Comparison of ENCODE assay signal across 10 mouse cellular contexts in the genomic region with DNA sequence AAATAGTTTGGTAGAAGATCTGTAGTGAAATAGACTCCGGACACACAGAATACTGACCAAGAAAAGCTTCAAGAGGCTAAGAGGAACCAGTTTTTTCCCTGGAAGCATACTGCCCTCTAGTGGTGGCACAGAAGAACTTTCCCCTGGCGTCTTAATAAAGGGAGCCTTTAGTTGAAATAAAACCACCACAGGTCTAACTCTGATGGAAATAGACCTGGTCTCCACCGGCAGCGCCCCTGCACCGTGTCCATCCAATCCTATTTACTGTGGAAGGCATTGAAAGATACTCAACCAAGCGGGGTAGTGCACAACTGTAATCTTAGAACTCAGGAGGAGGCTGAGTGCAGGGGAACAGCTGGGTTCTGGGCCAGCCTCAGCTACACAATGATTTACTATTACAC. TPM values are rescaled to one million over a fixed set of nuclear protein-coding genes. Genes with fewer than 3 reads are reported as not detected.
DNase-seq lines count a peak whose midpoint lies in the region; ATAC-seq and TF ChIP-seq lines count a peak whose summit lies in the region.
"Had no signal": no experiment of that assay in that cellular context is flagged by ENCODE, and none has a peak within 500 bp of the region (broad histone marks: within the 10 kb centered on the region; RNA-seq: fewer than 3 reads in every experiment).

No protein-coding gene starts in this region.

- TF ChIP-seq EP300 in heart, adult 2 months (IDR thresholded peaks at IDR 0.05; ENCODE audit: insufficient read depth, low read depth, low read length): no peak

- no peak overlapping the region for H3K4me3 ChIP-seq in heart, adult 2 months
- no peak overlapping the region for H3K4me3 ChIP-seq in midbrain, embryonic 14.5 days (replicated peaks; ENCODE audit: low read depth, low read length)
- H3K4me3 ChIP-seq: lung, embryonic 15.5 days had no signal

- H3K4me2 ChIP-seq in midbrain, embryonic 14.5 days (ENCODE audit: low read length): no peak overlapping the region
- H3K4me2 ChIP-seq: lung, embryonic 15.5 days had no signal

- intact Hi-C loops in heart, adult 2 months (cut with DNase I): loop anchor here (1.0 to 10.0 kb wide), 4 partner anchors 34 to 513 kb away; a partner anchor contains a TSS
- intact Hi-C loops in heart, postnatal 25 days (cut with DNase I): loop anchor here (5.0 kb wide), 3 partner anchors 109 to 514 kb away; no protein-coding TSS in a partner anchor
- intact Hi-C loops in left cerebral cortex, postnatal 25 days (cut with DNase I): loop anchor here (2.0 to 10.0 kb wide), 4 partner anchors 34 to 511 kb away; a partner anchor contains a TSS

- peak; percentile 99 for TF ChIP-seq CTCF in heart, adult 2 months (IDR thresholded peaks at IDR 0.05)
- peak; percentile 85 for TF ChIP-seq CTCF in Patski (IDR thresholded peaks at IDR 0.05)

- no peaks in the 10 kb centered on the region for H3K27me3 ChIP-seq in heart, adult 2 months (ENCODE audit: control insufficient read depth, insufficient read depth, low read length)
- H3K27me3 ChIP-seq in Patski: peaks cover 39% of the 10 kb centered on the region
- no peaks in the 10 kb centered on the region for H3K27me3 ChIP-seq in midbrain, embryonic 14.5 days (ENCODE audit: control insufficient read depth, insufficient read depth, low read length)
- H3K27me3 ChIP-seq: lung, embryonic 15.5 days had no signal

- POLR2A ChIA-PET in Patski (lab: Charles Lee): no interaction called here

- H3K4me1 ChIP-seq in heart, adult 2 months (ENCODE audit: control insufficient read depth, insufficient read depth, low read length): no peaks in the 10 kb centered on the region
- no peaks in the 10 kb centered on the region for H3K4me1 ChIP-seq in midbrain, embryonic 14.5 days (ENCODE audit: control insufficient read depth, insufficient read depth, low read length)
- H3K4me1 ChIP-seq: lung, embryonic 15.5 days had no signal

- no peaks in the 10 kb centered on the region for H3K9me3 ChIP-seq in midbrain, embryonic 14.5 days (ENCODE audit: control insufficient read depth, low read length)
- H3K9me3 ChIP-seq: lung, embryonic 15.5 days had no signal

- H3K36me3 ChIP-seq in heart, adult 2 months (ENCODE audit: control insufficient read depth, insufficient read depth, low read length): no peaks in the 10 kb centered on the region
- no peaks in the 10 kb centered on the region for H3K36me3 ChIP-seq in midbrain, embryonic 14.5 days (ENCODE audit: control insufficient read depth, insufficient read depth, low read length)
- H3K36me3 ChIP-seq: lung, embryonic 15.5 days had no signal

- CTCF ChIA-PET in Patski (lab: Charles Lee): interaction anchor here (0.6 to 1.8 kb wide), 6 partner anchors 8 to 106 kb away, joined by 3 to 6 read pairs (median 4); no protein-coding TSS in a partner anchor

- WGBS in heart, adult 2 months: 10% methylated on average over 6 of the region's 6 CpGs
- 15% methylated on average over 6 of the region's 6 CpGs for WGBS in midbrain, embryonic 14.5 days

- H3K79me2 ChIP-seq in heart, adult 2 months (replicated peaks; ENCODE audit: control insufficient read depth, insufficient read depth, low read length): no peaks in the 10 kb centered on the region

- no peak for DNase-seq in heart, adult 2 months
- DNase-seq in heart, postnatal 25 days (ENCODE audit: low spot score): no peak
- DNase-seq in Patski (ENCODE audit: low read depth, low spot score): no peak
- DNase-seq in left cerebral cortex, postnatal 25 days (ENCODE audit: low spot score in 2 of 2): peak; percentile 30 to 41
- DNase-seq in midbrain, embryonic 14.5 days: peak; percentile 89
- DNase-seq in spleen, postnatal 4 days (ENCODE audit: low spot score in 2 of 2): peak; percentile 16 to 65

- TF ChIP-seq POLR2A in heart, adult 2 months (IDR thresholded peaks at IDR 0.05; ENCODE audit: insufficient read depth, low read depth, low read length): no peak

- in situ Hi-C loops in Patski (cut with MboI; ENCODE audit: low pct_unique_long_range_greater_than_20kb): loop anchor here (25.0 kb wide), 1 partner anchor 504 kb away; no protein-coding TSS in a partner anchor

- ATAC-seq in Patski: peak; percentile 87
- peak; percentile 83 for ATAC-seq in common myeloid progenitor, adult 5-6 weeks (replicated peaks; ENCODE audit: low read depth, poor library complexity, severe bottlenecking)
- ATAC-seq in hematopoietic stem cell, adult 5-6 weeks (replicated peaks in 1 of 2; ENCODE audit: insufficient read depth in 1 of 2, low FRiP score in 2 of 2, low TSS enrichment in 1 of 2, low read depth in 1 of 2, poor library complexity in 2 of 2, severe bottlenecking in 2 of 2): peak; percentile 82 to 83
- peak; percentile 67 for ATAC-seq in midbrain, embryonic 14.5 days (ENCODE audit: low FRiP score, low TSS enrichment)

- H3K27ac ChIP-seq in heart, adult 2 months: no peak overlapping the region
- H3K27ac ChIP-seq in midbrain, embryonic 14.5 days (replicated peaks; ENCODE audit: low read depth, low read length): no peak overlapping the region
- H3K27ac ChIP-seq: lung, embryonic 15.5 days had no signal

- no peak overlapping the region for H3K9ac ChIP-seq in heart, adult 2 months (ENCODE audit: low read depth, low read length)
- H3K9ac ChIP-seq in midbrain, embryonic 14.5 days (replicated peaks; ENCODE audit: low read length): no peak overlapping the region
- H3K9ac ChIP-seq: lung, embryonic 15.5 days had no signal

RNA-seq across cellular contexts. Expression of a gene that starts 19.7 kb away (rescaled TPM):
- under 1 TPM; 0.16 to 0.23 TPM for total RNA-seq in heart, adult 2 months (2021)
- polyA plus RNA-seq in heart, adult 2 months (2012; rRNA removed): 0.20 and 0.70 TPM in 2 replicates
- total RNA-seq in heart, postnatal 25 days (2021): under 1 TPM; 0.22 to 0.31 TPM
- polyA plus RNA-seq in Patski (2021): not detected
- total RNA-seq in common myeloid progenitor, adult 5-6 weeks (2017): not detected in 2 replicates
- total RNA-seq in hematopoietic stem cell, adult 5-6 weeks (2017): 0.25 TPM in 1 of 2 replicates, not detected in the other
- not detected for total RNA-seq in left cerebral cortex, postnatal 25 days (2021)
- polyA plus RNA-seq in midbrain, embryonic 14.5 days (2014; fragmentation: Nextera tagmentation; extraction: Ambion mirVana): 0.16 and 0.32 TPM in 2 replicates

RNA-seq across cellular contexts. Expression of a gene that starts 23.5 kb away (rescaled TPM):
- under 1 TPM; 0.63 to 0.73 TPM for total RNA-seq in heart, adult 2 months (2021)
- 0.80 and 1.6 TPM in 2 replicates for polyA plus RNA-seq in heart, adult 2 months (2012; rRNA removed)
- total RNA-seq in heart, postnatal 25 days (2021): 1 to 10 TPM; 1.1 TPM
- polyA plus RNA-seq in Patski (2021): 0.04 TPM
- total RNA-seq in common myeloid progenitor, adult 5-6 weeks (2017): 117 and 140 TPM in 2 replicates
- 85.2 and 94.1 TPM in 2 replicates for total RNA-seq in hematopoietic stem cell, adult 5-6 weeks (2017)
- under 1 TPM in 1 of 2 experiments, not detected in 1; 0.28 TPM for total RNA-seq in left cerebral cortex, postnatal 25 days (2021)
- 0.08 and 0.33 TPM in 2 replicates for polyA plus RNA-seq in midbrain, embryonic 14.5 days (2014; fragmentation: Nextera tagmentation; extraction: Ambion mirVana)

RNA-seq across cellular contexts. Expression of a gene that starts 31.1 kb away (rescaled TPM):
- total RNA-seq in heart, adult 2 months (2021): 1 to 10 TPM; 1.5 to 5.7 TPM
- 1.7 and 2.8 TPM in 2 replicates for polyA plus RNA-seq in heart, adult 2 months (2012; rRNA removed)
- total RNA-seq in heart, postnatal 25 days (2021): 1 to 10 TPM in 1 of 2 experiments, under 1 TPM in 1; 0.81 to 2.2 TPM
- polyA plus RNA-seq in Patski (2021): not detected
- 2.4 and 5.3 TPM in 2 replicates for total RNA-seq in common myeloid progenitor, adult 5-6 weeks (2017)
- 1.6 and 6.3 TPM in 2 replicates for total RNA-seq in hematopoietic stem cell, adult 5-6 weeks (2017)
- not detected for total RNA-seq in left cerebral cortex, postnatal 25 days (2021)
- 0.93 and 1.9 TPM in 2 replicates for polyA plus RNA-seq in midbrain, embryonic 14.5 days (2014; fragmentation: Nextera tagmentation; extraction: Ambion mirVana)

RNA-seq across cellular contexts. Expression of a gene that starts 34.4 kb away (rescaled TPM):
- total RNA-seq in heart, adult 2 months (2021): not detected
- 0.33 and 0.38 TPM in 2 replicates for polyA plus RNA-seq in heart, adult 2 months (2012; rRNA removed)
- total RNA-seq in heart, postnatal 25 days (2021): not detected
- polyA plus RNA-seq in Patski (2021): not detected
- total RNA-seq in common myeloid progenitor, adult 5-6 weeks (2017): 0.14 TPM in 1 of 2 replicates, not detected in the other
- not detected in 2 replicates for total RNA-seq in hematopoietic stem cell, adult 5-6 weeks (2017)
- not detected for total RNA-seq in left cerebral cortex, postnatal 25 days (2021)
- not detected in 2 replicates for polyA plus RNA-seq in midbrain, embryonic 14.5 days (2014; fragmentation: Nextera tagmentation; extraction: Ambion mirVana)
- total RNA-seq: adrenal gland, postnatal 4 days had no signal
- polyA plus RNA-seq: lung, embryonic 15.5 days had no signal

RNA-seq across cellular contexts. Expression of a gene that starts 42.7 kb away (rescaled TPM):
- total RNA-seq in heart, adult 2 months (2021): under 1 TPM in 1 of 2 experiments, not detected in 1; 0.14 TPM
- 0.68 and 1.4 TPM in 2 replicates for polyA plus RNA-seq in heart, adult 2 months (2012; rRNA removed)
- under 1 TPM in 1 of 2 experiments, not detected in 1; 0.28 TPM for total RNA-seq in heart, postnatal 25 days (2021)
- polyA plus RNA-seq in Patski (2021): not detected
- total RNA-seq in common myeloid progenitor, adult 5-6 weeks (2017): 1.8 and 6.7 TPM in 2 replicates
- 0.50 and 1.0 TPM in 2 replicates for total RNA-seq in hematopoietic stem cell, adult 5-6 weeks (2017)
- not detected for total RNA-seq in left cerebral cortex, postnatal 25 days (2021)
- 0.32 and 0.37 TPM in 2 replicates for polyA plus RNA-seq in midbrain, embryonic 14.5 days (2014; fragmentation: Nextera tagmentation; extraction: Ambion mirVana)

Comparison
In these comparisons a context has a peak if more than half of its experiments do, and no peak if none do; other contexts are left out.
1. DNase-seq: peak in left cerebral cortex, postnatal 25 days (2 of 2), midbrain, embryonic 14.5 days (single experiment) and spleen, postnatal 4 days (2 of 2); none in heart, adult 2 months (0 of 2), heart, postnatal 25 days (single experiment) and Patski (single experiment).
2. RNA of a gene that starts 23.5 kb away (total RNA-seq): 117 to 140 TPM in common myeloid progenitor, adult 5-6 weeks and 85.2 to 94.1 TPM in hematopoietic stem cell, adult 5-6 weeks; 1.1 TPM in heart, postnatal 25 days, 0.63 to 0.73 TPM in heart, adult 2 months and 0.28 TPM in left cerebral cortex, postnatal 25 days; every median in the first group is over 10 times any median in the second.
3. Peak in every context shown above with its lines, with median percentiles within 50 percentile points of each other: ATAC-seq.